Mouse (Mus musculus) spleen, postnatal 4 days (tissue): ENCODE measurements around the gene Tmem170.

ENCODE experiments used
- DNase-seq, 2 experiments: peaks; one replicate each; pipeline ENCODE4 v3.0.0; 2022; ENCODE audit warnings: low spot score in 2 of 2

Tmem170 gene

DNA sequence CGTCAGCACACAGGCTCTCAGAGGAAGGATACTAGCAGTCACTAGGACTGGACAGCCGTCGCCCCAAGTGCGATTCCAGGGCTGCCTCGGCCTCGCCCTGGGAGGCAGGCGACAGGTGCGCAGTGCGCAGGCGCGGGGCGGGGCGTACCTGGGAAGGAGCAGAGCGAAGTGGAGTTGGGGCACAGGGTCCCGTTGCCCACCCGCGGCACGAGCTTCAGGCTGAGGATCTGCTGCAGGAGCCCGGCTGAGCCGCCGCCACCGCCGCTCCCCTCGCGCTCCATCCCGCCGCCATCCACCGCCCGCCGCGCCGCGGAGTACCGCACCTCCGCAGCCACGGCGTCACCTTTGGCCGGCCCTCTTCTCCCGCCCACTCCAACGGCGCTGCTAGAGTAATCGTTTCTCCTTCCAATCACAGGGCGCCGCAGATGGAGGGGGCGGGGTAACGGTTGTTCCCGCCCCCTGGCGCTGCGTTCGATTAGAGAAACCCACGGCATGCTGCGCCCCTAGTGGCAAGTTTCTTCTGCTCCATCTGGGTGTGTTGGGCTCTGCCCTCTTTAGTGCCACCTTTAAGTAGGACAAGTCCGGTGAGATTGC, at the start of gene Tmem170:
Tmem170 (minus strand) TSS at position 396 of the 594 bp plus-strand sequence.
- DNase-seq, result peak; percentile 97 to 99

DNA sequence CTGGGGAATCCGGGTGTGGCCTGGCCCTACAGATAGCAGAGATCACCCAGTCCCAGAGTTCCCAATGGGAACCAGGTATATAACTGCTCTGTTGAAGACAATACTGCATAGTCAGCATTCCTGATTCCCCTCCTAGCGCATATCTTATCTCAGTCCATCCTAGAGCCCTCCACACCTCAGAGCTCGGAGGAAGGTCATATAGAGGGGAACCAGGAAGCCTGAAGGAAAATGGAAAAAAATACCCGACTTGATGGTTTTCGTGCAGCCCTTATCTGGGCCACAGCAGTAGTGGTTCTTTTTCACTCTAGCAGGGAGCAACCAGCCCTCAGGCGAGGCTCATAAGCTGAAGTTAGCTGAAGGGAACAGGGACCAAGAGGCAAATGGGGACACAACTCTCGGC, 48.4 kb upstream of the Tmem170 start:
- DNase-seq, result no peak

DNA sequence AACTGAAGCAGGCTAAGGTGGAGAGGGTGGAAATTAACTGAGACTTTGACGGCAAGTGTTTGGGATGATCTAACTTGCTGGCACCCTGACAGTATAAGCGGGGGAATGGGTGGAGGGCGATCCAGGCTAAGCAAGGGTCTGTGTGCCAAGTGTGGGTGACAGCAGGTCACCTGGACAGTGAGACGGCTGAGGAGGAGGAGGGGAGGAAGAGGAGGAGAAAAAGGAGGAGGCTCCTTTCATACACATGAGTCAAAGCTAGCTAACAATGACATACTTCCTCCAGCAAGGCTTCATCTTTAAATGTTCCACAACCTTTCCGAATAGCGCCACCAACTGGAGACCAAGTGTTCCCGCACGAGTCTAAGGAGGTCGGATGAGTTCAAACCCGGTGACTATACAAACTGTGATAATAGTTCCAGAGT, 46.8 kb upstream of the Tmem170 start:
- DNase-seq, result peak; percentile 54 to 83

DNA sequence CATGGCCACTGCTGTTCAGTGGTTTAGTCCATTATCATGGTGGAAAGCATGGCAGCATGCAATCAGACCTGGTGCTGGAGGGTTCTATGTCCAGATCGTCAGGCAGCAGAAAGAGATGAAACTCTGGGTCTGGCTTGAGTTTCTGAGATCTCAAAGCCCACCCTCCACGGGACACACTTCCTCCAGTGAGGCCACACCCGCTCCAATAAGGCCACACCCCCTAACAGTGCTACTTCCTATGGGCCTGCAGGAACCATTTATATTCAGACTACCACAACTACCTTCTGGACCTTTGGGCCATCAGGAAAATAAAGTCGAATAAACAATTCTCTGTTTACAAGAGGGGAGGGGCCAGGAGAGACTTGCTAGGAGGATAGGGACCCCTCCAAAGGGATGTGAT, 44.4 kb upstream of the Tmem170 start:
- DNase-seq, result no peak

DNA sequence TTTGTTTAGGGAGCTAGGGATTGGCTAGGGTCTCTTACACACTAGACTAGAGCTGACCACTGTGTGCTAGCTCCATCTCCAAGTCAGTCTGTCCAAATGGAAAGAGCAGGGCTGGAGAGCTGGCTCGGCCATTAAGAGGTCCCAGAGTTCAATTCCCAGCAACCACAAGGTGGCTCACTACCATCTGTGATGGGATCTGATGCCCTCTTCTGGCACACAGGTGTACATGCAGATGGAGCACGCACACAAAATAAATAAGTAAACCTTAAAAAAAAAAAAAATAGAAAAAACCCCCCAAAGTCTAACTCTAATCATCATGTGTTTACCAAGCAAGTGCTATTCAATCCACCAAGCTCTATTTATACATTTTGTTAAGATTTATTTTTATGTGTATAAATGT, 43.1 kb upstream of the Tmem170 start:
- DNase-seq, result no peak

DNA sequence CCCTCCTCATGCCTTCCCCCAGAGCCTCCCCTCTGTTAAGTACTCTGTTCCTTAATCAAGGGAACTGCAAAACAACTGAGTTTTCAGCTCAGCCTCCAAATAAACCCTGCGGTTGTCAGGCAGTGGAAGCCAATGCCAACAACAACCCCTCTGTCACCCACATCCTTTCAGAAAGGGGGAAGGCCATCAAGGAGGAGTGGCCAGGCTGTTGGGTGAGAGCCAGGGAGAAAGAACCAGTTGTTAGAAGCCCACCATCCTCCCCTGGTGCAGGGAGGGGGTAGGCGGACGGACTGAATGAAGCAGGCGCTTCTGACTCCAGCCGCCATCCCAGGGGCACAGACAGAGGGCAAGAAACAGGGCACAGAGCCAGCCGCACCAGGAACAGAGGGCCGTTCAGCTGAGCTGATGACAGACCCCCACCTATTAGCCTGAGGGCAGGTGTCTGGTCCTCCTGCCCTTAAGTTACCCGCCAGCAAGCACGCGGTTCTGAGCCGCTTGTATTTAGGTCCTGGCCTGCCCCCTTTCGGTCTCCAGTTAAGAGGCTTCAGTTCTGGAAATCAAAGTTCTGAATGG, 36.4 kb upstream of the Tmem170 start:
- no peak for DNase-seq

DNA sequence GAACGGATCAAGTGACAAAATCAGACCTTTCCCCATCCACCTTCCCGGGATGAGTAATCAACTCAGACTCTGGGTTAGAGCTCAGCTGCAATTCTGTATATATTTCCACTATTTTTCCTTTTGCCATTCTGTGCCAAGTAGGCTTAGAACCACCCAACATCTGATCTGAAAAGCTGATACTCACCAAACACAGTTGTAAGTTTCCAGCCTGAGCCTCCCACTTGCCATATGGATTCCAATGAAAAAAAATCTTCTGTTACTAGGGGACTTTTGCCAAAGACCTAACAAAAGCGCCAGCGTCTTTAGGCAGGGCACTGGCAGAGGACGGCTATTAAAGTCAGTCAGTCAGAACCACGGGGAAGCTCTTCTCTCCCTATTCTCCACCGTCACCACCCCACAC, 35.0 kb upstream of the Tmem170 start:
- DNase-seq, result no peak

DNA sequence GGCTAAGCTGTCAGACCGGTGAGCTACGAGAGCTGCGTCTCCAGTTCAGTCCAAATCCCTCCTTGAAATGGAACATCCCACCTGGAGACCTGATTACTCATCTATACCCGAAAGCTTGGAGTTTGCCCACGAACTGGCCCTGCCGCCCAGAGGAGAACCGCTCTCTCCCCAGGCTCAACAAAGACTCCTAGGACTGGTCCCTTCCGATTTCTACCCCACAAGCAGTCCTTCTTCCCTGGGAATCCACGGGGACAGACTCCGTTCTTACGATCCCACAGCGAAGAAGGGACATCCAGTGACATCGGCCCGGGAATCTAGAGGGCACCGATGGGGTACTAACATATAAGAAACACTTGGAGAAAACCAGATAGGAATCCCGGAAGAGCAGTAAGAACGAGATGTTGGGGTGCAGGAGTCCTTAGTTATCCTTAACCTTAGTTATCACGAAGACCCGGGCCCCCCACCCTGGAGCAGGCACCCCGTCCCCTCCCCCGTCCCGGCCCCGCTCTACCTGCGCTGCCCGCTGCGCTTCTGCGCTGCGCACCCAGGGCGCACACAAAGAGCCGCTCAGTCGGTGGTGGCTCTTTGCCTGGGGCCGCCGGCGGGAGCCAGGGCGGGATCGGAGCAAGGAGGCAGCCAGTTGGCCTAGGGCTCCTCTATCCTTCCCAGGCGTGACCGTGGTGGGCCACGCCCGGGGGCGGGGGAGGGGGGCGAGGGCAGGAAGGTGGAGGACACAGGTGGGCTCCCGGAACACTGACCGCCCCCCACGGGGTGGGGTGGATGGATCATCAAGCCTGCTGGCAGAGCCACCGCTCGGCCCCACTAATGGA, 33.3 kb upstream of the Tmem170 start, which contains the start of gene Chst5:
Chst5 (minus strand) TSS at position 827 of the 830 bp plus-strand sequence.
- no peak for DNase-seq

DNA sequence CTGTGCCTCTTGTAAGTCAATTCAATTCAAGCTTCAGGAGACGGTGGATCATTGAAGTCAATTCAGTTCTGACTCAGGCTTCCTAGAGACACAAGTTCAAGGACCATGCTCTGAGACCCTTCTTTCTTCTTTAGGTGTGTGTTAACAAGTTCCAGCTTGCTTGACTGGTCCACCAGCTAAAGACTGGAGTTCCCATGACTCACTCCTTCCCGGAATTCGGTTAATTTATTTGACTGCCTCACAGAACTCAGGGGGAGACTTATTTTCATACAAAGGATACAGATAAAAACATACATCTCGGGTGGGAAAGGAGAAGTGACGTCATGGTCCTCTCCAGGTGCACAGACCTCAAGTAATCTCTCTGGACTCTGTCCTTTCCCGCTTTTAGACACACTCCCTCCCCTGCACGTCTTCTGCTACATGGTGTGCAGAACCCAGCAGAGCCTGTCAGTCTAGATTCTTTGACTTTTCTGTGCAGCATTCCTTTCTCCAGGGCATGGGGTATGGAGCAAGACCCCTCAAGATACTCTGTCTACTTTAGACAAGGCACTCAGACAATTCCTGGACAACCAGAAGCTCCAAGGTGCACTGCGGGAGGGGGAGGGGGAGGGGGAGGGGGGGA, 29.1 kb upstream of the Tmem170 start:
- no peak for DNase-seq

DNA sequence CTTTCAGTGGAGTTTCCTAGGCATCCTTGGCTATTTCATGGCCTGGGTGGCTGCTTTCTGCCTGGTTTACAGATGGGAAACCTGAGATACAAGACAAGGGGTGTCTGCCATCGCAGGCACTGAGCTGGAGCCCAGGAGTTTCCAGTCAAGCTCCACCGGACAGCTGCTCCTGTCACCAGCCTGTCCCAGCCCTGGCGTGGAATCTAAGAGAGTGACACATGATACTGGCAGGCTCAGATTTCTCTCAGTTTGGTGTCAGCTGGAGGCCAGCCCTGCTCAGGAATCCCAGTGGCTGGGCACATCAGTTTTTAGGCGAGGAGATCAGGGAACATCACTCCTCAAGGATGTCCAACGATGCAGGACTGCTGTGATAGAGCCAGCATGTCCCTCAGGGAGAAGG, 25.5 kb upstream of the Tmem170 start:
- no peak for DNase-seq

DNA sequence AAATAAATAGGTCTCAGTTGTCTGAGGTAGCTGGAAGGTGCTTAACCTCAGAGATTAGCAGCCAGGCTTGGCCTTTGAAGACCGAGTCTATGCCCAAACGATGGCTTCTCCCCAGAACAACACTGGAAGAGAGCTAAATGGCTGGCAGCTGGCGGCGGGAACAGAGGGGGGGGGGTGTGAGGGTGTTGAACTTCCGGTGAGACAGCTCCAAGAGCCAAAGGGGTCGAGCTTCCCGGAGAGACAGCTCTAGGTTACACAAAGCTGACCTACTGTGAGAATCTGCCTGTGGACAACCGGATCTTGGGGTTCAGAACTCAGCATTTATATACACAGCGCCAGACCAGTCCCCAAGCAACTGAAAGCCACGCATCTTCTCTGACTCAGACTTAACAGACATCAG, 22.0 kb upstream of the Tmem170 start:
- no peak for DNase-seq

DNA sequence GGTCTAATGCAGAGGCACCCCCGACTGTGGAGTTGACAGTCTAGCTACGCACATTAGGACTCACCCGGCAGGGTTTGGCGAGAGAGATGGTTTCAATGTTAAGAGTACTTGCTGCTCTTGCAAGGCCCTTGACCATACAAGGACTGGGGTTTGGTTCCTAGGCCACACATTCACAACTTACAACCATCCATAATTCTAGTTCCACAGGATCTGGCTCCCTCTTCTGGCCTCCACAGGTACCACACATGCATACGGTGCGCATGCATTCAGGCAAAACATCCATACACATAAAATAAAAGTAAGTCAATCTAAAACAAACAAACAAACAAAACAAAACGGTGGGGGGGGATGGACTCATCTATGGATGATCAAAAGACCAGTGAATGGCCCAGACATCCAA, 18.4 kb upstream of the Tmem170 start:
- no peak for DNase-seq

DNA sequence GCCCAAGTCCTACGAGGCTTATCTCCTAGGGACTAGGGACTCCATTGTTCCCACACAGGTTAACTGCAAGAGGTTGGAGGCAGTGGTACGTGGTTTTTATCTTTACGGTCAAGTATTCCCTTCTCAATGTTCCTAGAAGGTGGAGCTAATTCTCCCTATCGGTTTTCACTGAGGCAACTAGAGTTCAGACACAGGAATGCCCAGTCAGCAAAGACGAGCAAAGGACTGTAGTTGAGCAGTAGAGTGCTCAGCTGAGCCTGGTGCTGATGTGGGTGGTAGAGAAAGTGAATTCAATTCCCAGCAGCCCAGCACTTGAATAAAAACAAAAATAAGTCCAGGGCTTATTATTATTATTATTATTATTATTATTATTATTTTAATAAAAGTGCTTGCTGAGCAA, 16.1 kb upstream of the Tmem170 start:
- no peak for DNase-seq

DNA sequence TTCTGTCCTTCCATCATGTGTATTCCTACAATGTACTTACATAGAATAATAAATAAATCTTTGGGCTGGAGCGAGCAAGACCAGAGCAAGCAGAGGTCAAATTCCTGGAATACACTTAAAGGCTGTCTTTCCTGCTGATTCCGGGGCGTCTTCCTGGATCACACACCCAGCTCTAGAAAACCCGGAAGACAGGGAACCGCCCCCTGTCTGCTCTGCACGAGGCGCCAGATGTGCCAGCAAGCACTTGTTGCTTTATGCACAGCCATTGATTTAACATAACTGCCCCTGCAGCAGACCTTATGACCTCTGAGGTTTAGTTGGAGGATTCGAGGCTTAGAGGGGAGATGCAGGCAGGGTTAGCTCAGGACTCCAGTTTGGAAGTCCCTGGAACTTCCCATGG, 15.4 kb upstream of the Tmem170 start:
- no peak for DNase-seq

DNA sequence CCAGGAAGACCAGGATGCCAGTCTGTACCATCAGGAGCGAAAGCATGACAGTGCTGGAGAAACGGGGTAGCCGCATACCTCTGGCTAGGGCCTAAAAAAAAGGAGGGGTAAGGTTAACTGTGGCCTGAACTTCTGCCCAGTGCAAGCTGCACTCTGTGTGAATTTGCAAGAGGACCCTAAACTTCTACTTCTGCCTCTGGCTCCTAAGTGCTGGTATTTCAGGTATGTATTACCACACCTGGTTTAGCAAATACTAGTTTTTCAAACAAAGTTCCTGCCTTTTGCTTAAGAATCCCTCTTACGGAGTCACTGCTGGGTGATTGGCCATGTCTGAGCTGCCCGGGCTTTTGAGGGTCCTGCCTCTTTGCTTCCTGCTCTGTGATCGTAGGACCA, 14.4 kb upstream of the Tmem170 start:
- no peak for DNase-seq

DNA sequence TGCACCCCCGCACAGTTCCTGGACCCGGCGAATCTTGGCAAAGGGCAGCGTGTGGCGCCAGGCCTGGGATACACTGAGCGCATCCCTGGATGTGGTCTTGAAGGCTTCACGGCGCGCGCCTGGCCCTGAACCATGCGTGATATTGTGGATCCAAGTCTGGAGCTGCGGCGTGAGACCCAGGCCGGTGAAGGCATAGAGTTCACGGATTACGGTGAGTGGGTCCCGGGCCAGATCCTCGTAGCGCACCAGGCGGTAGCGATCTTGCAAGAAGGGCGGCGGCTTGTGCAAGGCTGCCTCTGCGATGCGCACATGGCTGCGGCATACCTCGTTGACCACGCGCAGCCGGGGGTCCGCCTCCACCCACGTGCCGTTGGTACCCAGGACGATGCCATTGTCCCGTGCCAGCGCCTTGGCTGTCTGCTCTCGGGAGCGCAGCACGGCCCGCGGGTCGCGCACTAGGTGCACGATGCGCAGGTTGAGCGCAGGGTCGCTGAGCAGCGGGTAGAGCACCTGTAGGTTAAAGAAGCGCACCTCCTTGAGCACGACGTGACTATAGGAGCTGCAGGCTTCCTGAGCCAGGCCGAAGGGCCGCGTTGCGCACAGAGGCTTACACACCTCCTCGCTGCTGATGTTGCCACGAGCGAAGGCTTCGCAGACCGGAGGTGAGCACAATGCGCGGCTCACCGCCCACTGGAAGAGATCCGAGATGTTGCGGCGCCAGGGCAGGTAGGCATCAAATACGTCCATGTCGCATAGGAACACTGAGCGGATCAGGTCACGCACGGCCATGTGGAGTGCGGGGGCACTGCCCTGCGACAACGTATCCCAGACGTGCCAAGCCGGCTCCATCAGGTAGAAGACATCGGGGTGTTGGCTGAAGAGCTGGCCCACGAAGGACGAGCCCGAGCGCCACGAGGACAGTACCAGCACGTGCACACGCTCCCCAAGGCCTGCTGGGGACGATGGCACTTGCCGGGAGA, 13.7 kb upstream of the Tmem170 start:
- no peak for DNase-seq

DNA sequence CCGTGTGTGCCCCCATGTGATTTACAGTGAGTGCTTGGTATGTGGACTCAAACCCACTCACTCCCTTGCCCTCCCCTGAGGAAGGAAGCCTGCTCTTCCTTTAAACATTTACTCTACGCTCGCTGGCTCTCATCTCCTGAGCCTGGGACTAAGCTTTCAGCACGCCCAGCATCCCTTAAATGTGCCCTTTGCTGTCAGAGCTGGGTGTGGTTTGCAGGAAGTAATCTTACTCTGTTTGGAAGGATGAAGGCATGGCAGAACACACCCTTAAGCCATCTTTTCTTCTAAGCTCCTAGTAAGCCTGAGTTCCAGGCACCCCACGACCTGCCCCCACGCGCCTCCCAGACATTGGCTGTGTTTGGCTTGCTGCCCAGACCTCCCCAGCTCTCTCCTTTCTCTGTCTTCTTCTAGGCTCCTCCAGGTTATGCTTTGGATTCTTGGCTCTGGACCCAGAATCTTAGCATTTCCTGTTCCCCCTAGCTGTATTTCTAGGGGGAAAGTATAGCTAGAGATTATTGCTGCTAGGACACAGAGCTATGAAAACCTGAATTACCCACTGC, 11.6 kb upstream of the Tmem170 start:
- DNase-seq, result no peak

DNA sequence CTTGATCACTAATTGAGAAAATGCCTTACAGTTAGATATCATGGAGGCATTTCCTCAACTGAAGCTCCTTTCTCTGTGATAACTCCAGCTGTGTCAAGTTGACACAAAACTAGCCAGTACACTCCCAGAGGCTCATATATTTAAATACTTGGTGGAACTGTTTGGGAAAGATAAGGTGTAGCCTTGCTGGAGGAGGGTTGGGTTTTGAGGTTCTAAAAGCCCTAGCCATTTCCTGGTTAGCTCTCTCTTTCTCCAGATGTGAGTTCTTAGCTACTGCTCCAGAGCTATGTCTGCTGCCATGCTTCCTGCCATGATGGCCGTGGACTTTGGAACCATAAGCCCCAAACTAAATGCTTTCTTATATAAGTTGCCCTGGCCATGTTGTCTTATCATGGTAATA, 10.9 kb upstream of the Tmem170 start:
- DNase-seq, result no peak

DNA sequence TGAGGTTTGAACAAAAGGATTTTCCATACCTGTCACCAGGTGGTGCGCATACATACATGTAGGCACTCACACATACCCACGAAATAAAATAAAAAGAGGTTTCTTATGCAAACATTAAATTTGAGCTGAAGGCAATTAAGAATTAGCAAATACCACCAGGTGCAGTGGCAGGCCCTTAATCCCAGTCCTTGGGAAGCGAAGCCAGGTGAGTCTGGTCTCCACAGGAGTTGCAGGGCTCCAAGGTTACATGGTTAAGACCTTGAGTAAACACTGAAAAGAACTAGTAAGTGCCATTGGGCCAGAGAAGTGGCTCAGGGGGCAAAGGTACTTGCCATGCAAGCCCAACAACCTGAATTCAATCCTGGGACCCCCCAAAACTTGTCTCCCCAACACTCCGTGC, 7.1 kb upstream of the Tmem170 start:
- DNase-seq, result no peak

DNA sequence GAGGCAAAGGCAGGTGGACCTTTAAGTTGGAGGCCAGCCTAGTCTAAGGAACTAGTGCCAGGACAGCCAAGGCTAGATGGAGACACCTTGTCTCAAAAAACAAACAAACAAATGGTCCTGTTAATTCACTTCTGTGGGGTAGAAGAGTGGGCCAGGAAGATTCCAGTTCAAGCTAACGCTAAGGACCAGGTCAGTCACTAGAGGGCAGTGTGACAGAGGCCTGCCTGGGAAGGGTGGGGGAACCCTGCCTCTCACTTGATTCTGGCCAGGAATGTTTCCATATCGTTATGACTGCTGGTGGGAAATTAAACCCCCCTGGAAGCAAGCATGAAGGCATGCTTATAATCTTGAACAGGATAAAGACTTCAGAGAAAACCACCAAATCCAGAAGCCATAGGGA, 5.0 kb upstream of the Tmem170 start:
- DNase-seq, result peak; percentile 35 to 71

DNA sequence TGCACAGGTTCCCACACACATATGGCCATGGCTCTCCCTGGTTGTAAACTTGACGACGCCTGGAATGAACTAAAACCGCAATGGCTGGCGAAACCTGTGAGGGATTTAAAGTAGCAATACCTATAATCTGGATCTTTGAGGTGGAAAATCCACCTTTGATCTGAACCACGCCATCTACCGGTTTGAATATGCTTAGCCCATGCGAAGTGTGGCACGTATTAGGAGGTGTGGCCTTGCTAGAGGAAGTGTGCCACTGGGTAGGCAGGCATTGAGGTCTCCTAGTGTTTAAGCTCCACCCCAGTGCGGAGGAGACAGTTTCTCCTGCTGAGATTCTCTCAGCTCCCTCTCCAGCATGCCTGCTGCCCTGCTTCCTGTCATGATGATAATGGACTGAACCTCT, 1.2 kb upstream of the Tmem170 start:
- DNase-seq, result no peak
